Mouse (Mus musculus): ENCODE measurements at regions not wholly inside any gene's neighbourhood (a gene's known extent, or its start where the extent isn't known, plus 50 kb on each side); places are given as distances from the start of the nearest gene placed in this dataset.

GRCm38 (mm10) chr8:4052150-4052549 is 53.5 kb downstream of the Cd209f start:
- peak; percentile 73 for ATAC-seq (replicated peaks; ENCODE audit: low FRiP score, low TSS enrichment, poor library complexity, severe bottlenecking)

GRCm38 (mm10) chr8:4013402-4014184 is 59.0 kb upstream of the Cd209c start:
- ATAC-seq (replicated peaks; ENCODE audit: low FRiP score, low TSS enrichment, poor library complexity, severe bottlenecking): no peak
